Mouse (Mus musculus) right cerebral cortex, adult 18-20 months (tissue): ENCODE data around the gene Taf3.

Source experiments
- DNase-seq: peaks from one replicate; pipeline ENCODE4 v3.0.0; 2022; ENCODE audit warnings: mixed read lengths

Taf3 gene

GRCm38 (mm10) chr2:9875220-9875619 is 173.2 kb downstream of the Taf3 start:
- DNase-seq = no peak

GRCm38 (mm10) chr2:9874467-9875219 is 173.8 kb downstream of the Taf3 start:
- DNase-seq = no peak

- DNase-seq = no peak
Observed at GRCm38 (mm10) chr2:9873757-9874156, 174.6 kb downstream of the Taf3 start.

- no peak for DNase-seq
Observed at GRCm38 (mm10) chr2:9872682-9873081, 175.7 kb downstream of the Taf3 start.

- no peak for DNase-seq
Observed at GRCm38 (mm10) chr2:9871798-9872197, 176.6 kb downstream of the Taf3 start.

GRCm38 (mm10) chr2:9871141-9871716 is 177.2 kb downstream of the Taf3 start:
- no peak for DNase-seq

GRCm38 (mm10) chr2:9867092-9867825 is 181.1 kb downstream of the Taf3 start:
- no peak for DNase-seq
